Mouse (Mus musculus) small intestine, adult 2 months (tissue): ENCODE data around the gene Ccdc33.

Experiments
- CTCF ChIP-seq: fragments of 200-500 bp; IDR thresholded peaks from 2 replicates; pipeline ENCODE4 v1.5.1; 2012; ENCODE audit warnings: low read depth, mild to moderate bottlenecking, control low read depth, inconsistent platforms, low read length, moderate library complexity, mixed read lengths; ENCODE audit not compliant: insufficient replicate concordance, insufficient read length; ENCODE audit errors: extremely low read depth
- POLR2A ChIP-seq: fragments of 200-500 bp; IDR thresholded peaks from 2 replicates; pipeline ENCODE4 v1.6.1; 2012; ENCODE audit warnings: low read depth, mild to moderate bottlenecking, control low read depth, inconsistent platforms, low read length, moderate library complexity

GRCm38 (mm10) chr9:58027426-58028180 is 91.0 kb downstream of the Ccdc33 start:
- TF ChIP-seq POLR2A (no peak), CTCF (no peak)
